Mouse (Mus musculus): ENCODE results near the gene Zbtb39.
"Not testable (repeated sequence)": the region's sequence is repeated elsewhere in the genome, so short reads cannot be mapped to it uniquely, and the experiment has no call there.

The Zbtb39 gene

GRCm38 (mm10) chr10:127737552-127737951, 1.8 kb upstream of the Zbtb39 start:
- no peak for DNase-seq

DNA sequence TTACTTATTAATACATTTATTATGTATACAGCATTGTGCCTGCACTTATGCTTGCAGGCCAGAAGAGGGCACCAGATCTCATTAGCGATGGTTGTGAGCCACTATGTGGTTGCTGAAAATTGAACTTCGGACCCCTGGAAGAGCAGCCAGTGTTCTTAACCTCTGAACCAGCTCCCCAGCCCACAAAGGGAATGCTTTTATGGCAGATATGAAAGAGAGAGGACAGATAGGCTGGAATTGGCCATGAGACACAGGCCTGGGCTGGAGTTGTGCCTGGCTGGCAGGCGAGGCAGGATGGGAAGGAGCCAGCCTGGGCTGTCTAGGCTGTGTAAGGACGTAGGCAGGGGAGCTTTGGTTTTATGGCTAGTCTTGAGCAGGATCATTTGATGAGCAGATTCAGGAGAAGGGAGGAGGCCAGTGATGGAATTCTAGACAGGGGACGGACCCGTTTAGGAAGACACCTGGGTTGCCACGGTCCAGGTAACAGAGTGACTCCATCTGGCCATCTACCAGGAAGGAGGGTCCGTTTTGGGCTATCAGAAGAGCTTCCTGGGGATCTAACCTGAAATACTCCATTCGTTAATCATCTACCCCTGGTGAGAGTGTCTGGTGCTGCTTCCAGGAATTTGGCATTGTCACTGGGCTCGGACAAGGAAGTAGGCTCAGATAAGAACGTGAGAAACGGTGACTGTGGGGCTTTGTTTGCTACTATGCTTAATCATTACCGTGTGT, 1.0 kb upstream of the Zbtb39 start:
- peak; percentile 48 for DNase-seq

DNA sequence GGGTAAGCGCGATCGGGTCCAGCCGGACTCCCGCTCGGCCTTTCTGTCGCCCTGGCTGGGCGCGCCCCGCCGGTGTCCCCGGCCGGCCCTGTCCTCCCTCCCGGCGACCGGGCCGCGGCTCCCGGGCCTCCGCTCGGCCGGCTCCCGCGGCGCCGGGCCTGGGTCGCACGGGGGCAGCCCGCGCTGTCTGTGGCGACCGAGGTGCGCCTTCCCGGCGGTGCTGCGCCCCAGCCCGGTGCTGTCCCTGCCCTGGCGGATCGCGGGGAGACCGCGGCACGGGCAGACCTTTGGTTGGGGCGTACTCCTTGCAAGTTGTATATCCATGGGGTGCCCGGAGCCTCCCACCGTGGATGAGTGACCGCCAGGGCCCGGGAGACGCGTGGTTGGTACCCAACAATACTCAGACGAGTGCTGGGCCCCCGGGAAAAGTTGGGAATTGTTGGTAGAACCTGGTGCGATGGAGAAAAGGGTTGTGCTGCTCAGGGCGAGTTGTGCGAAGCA, 373 bp downstream of the Zbtb39 start:
- no peak for DNase-seq

GRCm38 (mm10) chr10:127744661-127745060, 5.3 kb downstream of the Zbtb39 start:
- peak; percentile 68 for DNase-seq

GRCm38 (mm10) chr10:127745886-127746285, 6.5 kb downstream of the Zbtb39 start:
- no peak for DNase-seq

DNA sequence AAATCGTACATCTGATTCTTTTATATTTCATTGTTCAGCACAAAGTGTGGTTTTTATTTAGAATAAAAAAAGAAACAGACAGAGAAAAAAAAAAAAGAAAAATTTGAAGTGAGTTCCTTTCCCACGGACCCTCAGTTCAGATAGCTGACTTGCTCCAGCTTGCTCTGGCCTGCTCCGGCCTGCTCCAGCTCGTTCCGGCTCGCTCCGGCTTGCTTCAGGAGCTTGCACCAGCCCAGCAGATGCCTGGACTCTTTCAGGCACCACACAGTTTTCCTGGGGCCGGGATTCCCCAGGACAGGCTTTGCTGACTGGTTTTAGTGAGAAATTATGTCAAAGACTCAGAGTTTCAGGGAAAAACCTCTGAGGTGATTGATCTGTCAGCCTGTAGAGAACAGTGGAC, 7.9 kb downstream of the Zbtb39 start:
- DNase-seq, result peak; percentile 82

- DNase-seq, result peak; percentile 88
These were observed 9.7 kb downstream of the Zbtb39 start for GRCm38 (mm10) chr10:127748847-127749612.

DNA sequence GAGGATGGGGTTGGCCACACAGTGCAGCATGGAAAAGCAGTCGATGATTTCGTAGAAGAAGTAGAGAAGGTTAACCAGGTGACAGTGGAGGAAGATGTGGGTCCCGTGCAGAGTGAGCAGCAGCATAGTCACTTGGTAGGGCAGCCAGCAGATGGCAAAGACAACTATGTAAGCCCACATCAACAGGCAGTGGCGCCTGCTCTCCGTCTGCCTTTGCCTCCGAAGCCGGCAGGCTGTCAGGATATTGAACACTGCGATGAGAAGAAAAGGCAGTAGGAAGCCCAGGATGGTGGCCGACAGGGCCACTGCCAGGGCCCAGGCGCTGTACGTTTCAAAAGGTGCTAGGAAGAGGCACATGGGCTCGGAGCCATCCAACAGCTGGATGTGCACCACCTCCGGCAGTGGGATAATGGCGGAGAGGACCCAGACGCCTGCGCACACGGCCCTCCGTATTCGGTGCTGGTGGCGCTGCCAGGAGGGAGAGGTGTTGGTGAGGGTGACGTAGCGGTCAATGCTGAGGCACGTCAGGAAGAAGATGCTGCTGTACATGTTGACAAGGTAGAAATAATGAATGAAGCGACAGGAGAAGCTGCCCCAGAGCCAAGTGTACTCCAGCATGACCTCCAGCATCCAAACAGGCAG, 10.9 kb downstream of the Zbtb39 start:
- DNase-seq, result no peak

- DNase-seq, result peak; percentile 76
These were observed 12.2 kb downstream of the Zbtb39 start, which contains the start of gene Gpr182 for GRCm38 (mm10) chr10:127751548-127751947. TSS of gene Gpr182 (minus strand) at chr10:127751732.

GRCm38 (mm10) chr10:127754566-127755166, 15.3 kb downstream of the Zbtb39 start:
- DNase-seq, result peak; percentile 76

- DNase-seq, result no peak
These were observed 15.9 kb downstream of the Zbtb39 start for GRCm38 (mm10) chr10:127755246-127755645.

DNA sequence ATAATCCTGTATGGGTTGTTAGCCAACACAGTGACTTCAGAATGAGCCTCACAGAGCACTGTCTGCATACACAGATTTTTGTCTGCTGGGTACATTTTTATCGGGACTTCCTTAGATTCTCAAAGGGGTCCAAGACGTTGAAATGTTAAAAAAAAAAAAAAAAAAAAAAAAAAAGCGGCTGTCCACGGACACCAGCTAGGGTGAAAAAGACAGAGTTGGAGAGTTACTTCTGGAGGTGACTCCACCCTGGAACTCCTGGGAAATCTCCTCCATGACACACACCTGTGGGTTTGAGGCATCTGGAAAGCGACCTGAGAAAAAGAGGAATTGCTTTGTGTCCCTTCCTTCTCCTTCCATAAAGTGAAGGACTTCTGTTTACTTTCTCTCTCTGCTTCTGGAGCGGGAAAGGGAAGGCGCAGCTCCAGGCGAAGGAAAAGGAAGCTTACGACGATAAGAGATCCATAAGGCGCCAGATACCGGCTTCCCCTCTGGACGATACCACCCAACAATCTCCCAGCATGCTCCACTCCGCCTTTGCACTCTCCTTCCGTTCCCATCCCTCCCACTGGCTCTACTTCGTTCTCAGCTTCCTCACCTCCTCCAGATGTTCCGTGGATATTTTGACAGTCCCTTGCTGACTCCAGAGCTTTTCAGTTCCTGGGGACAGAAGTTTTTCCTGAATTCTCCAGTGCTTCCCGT, 16.6 kb downstream of the Zbtb39 start:
- DNase-seq, result peak; percentile 32

DNA sequence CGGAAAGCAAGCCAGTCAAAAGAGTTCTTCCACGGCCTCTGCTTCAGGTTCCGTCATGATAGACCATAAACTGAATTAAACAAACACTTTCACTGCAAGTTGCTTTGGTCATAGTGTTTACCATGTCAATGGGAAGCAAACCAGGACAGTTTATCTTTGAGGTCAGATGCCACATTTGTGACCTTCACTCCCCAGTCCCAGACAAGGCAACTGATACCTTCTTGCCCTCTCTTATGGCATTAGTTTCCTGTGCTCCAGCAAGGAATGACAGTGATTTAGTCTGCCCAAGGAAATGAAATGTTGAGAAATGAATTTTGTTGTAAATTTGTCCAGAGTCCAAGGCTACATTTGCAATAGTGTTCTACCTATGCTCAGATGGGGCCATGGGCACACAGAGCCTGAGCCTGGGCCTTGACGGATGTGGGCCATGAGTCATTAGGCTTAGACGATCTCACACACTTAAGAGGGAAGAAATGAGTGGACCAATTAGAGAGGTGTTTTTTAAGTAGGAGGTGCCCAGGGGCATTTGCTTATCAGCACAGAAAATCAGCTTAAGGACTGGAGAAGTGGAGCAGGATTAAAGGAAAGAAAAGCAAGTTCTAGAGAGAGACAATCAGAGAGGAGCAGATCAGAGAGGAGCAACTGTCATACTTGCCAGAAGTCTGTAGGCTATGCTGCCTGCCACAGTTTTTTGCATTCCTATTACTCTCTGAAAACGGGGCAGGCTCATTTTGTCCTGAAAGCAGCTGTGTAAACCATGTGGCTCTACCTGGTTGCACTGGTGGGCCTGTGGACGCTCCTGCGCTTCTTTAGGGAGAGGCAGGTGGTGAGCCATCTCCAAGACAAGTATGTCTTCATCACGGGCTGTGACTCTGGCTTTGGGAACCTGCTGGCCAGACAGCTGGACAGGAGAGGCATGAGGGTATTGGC, 20.1 kb downstream of the Zbtb39 start, which contains the start of the genes Rdh1 and Rdh16f1:
Gene Rdh1 (plus strand): TSS at position 541 of the 930 bp plus-strand sequence.
Gene Rdh16f1 (plus strand): TSS at position 607 of the 930 bp plus-strand sequence.
- peak; percentile 1 for DNase-seq

DNA sequence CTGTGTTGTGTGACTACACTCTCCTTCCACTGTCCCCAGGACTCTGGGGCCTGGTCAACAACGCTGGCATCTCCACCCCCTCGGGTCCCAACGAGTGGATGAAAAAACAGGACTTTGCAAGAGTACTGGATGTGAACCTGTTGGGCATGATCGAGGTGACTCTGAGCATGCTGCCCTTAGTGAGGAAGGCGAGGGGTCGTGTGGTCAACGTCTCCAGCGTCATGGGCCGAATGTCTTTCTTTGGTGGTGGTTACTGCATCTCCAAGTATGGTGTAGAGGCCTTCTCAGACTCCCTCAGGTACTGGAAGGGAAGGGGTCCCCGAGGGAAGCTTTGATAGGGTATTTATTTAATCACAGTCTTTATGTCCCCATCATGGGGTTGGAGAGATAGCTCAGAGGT, 23.6 kb downstream of the Zbtb39 start:
- DNase-seq, result not testable (repeated sequence)

GRCm38 (mm10) chr10:127763914-127764680, 24.8 kb downstream of the Zbtb39 start:
- DNase-seq, result peak; percentile 77

DNA sequence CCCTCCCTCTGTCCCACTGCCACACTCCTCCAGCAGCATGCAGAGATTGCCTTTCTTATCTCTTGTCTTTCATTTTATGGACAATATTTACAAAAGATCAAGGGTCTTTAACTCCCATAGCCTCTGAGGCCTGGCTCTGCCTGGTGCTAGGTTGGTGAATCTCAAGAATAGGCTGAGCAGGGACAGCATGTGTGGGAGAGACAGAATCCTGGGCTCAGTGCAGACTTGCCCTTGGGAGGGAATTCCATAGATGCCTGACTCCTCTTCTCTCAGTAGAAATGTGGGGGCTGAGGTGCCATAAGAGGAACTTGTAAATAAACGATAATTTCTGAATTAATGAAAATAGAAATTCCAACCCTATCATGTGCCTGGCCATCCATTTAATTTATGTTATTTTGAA, 27.2 kb downstream of the Zbtb39 start:
- DNase-seq, result no peak

GRCm38 (mm10) chr10:127776011-127776410, 36.7 kb downstream of the Zbtb39 start, which contains the start of gene Rdh9:
TSS of gene Rdh9 (plus strand) at chr10:127776386.
- no peak for DNase-seq

- not testable (repeated sequence) for DNase-seq
These were observed 43.0 kb downstream of the Zbtb39 start for GRCm38 (mm10) chr10:127782321-127782720.

DNA sequence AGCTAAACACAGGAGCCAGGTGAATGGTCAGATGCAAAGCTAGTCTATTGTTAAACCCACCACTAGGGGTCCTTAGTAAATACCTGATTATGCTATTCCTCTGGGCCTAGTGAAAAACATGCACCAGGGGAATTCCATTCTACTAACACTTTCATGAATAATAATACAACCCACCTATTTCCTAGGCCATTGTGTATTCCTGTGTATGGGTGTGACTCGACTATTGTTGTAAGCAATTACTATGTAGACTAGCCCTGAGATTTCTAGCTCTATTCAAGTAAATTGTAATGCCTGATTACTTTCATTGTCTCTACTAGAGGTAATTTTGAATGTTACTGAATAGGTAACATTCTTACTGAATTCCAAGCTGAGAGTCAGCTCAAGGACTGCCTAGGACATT, 46.1 kb downstream of the Zbtb39 start:
- DNase-seq, result not testable (repeated sequence)
